Mouse (Mus musculus) forebrain, embryonic 11.5 days (tissue): Measurements from ENCODE around the gene Coro2a. TPM values are rescaled to one million over a fixed set of nuclear protein-coding genes. Genes with fewer than 3 reads are reported as not detected.

Experiments
- ATAC-seq: fragments of 200-750 bp; cut with Nextera tagmentation; replicated peaks from 2 replicates; pipeline ENCODE4 v1.8.0; 2017; ENCODE audit warnings: moderate TSS enrichment; ENCODE audit not compliant: low FRiP score
- DNase-seq: peaks from one replicate; pipeline ENCODE4 v3.0.0-alpha.2; 2017; ENCODE audit warnings: low spot score
- H3K27ac ChIP-seq: fragments of 300-500 bp; sonication (generic); 2 replicates; pipeline ENCODE4 v1.5.1; 2014; ENCODE audit warnings: low read depth, low read length
- H3K27me3 ChIP-seq: fragments of 300-500 bp; sonication (generic); 2 replicates; pipeline ENCODE4 v1.6.1; 2014; ENCODE audit warnings: mild to moderate bottlenecking, low read length, mixed read lengths; ENCODE audit not compliant: control insufficient read depth, insufficient read depth
- H3K36me3 ChIP-seq: fragments of 300-500 bp; sonication (generic); 2 replicates; pipeline ENCODE4 v1.6.1; 2014; ENCODE audit warnings: mild to moderate bottlenecking, low read length, moderate library complexity, mixed read lengths; ENCODE audit not compliant: control insufficient read depth, insufficient read depth
- H3K4me1 ChIP-seq: fragments of 300-500 bp; sonication (generic); replicated peaks from 2 replicates; pipeline ENCODE4 v1.6.1; 2014; ENCODE audit warnings: low read length, mixed read lengths; ENCODE audit not compliant: control insufficient read depth, insufficient read depth
- H3K4me2 ChIP-seq: fragments of 300-500 bp; sonication (generic); 2 replicates; pipeline ENCODE4 v1.6.1; 2014; ENCODE audit warnings: low read depth, mild to moderate bottlenecking, low read length, moderate library complexity, mixed read lengths; ENCODE audit not compliant: severe bottlenecking
- H3K4me3 ChIP-seq: fragments of 300-500 bp; sonication (generic); 2 replicates; pipeline ENCODE4 v1.5.1; 2014; ENCODE audit warnings: low read depth, low read length
- H3K9ac ChIP-seq: fragments of 300-500 bp; sonication (generic); 2 replicates; pipeline ENCODE4 v1.6.1; 2014; ENCODE audit warnings: low read length
- H3K9me3 ChIP-seq: fragments of 300-500 bp; sonication (generic); 2 replicates; pipeline ENCODE4 v1.6.1; 2016; ENCODE audit warnings: low read length, mixed read lengths; ENCODE audit not compliant: control insufficient read depth
- WGBS: fragments of 180-500 bp; shearing (Covaris S2); extraction: QIAGEN DNeasy Blood & Tissue Kit; methylation state at CpG from one replicate; pipeline ENCODE4 v1.1.7; 2014; 5-methylcytosine and 5-hydroxymethylcytosine counted together
- polyA plus RNA-seq: library from polyadenylated mRNA; unstranded; fragments of >200 nt; fragmentation: Nextera tagmentation; extraction: Ambion mirVana; gene quantifications from 2 replicates; pipeline ENCODE4 v1.2.1, GENCODE M21; 2014

Gene Coro2a
- polyA plus RNA-seq, 1 experiment from 2014 or later, result 2.8 TPM

DNA sequence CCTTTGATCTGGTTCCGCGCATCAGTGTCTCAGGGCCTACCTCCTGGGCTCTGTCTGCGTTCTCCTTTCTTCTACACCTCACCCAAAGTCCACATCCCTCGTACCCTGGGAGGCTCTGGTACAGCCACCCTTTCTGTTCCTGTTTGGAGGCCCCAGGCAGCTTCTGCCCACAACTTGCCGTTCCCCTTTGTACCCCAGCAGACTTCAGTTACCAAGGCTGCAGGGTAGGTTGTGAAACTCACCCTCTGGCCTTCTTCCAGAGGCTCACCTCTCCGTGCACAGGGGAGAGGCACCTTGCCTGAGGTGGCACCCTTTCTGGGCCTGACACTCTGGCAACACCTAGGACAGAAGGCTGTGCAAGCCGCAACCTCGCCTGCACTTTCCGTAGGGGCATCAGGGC lies 46.2 kb downstream of the Coro2a start:
- DNase-seq, result no peak
- ATAC-seq, result no peak
- no peaks in the 10 kb centered on the region for H3K36me3 ChIP-seq
- H3K9ac ChIP-seq, result no peak overlapping the region
- H3K9me3 ChIP-seq, result no peaks in the 10 kb centered on the region
- H3K4me1 ChIP-seq, result no peaks in the 10 kb centered on the region
- no peak overlapping the region for H3K27ac ChIP-seq
- H3K4me3 ChIP-seq, result no peak overlapping the region
- WGBS, result 88% methylated on average over 9 of the region's 9 CpGs
- no peaks in the 10 kb centered on the region for H3K27me3 ChIP-seq
- no peak overlapping the region for H3K4me2 ChIP-seq

DNA sequence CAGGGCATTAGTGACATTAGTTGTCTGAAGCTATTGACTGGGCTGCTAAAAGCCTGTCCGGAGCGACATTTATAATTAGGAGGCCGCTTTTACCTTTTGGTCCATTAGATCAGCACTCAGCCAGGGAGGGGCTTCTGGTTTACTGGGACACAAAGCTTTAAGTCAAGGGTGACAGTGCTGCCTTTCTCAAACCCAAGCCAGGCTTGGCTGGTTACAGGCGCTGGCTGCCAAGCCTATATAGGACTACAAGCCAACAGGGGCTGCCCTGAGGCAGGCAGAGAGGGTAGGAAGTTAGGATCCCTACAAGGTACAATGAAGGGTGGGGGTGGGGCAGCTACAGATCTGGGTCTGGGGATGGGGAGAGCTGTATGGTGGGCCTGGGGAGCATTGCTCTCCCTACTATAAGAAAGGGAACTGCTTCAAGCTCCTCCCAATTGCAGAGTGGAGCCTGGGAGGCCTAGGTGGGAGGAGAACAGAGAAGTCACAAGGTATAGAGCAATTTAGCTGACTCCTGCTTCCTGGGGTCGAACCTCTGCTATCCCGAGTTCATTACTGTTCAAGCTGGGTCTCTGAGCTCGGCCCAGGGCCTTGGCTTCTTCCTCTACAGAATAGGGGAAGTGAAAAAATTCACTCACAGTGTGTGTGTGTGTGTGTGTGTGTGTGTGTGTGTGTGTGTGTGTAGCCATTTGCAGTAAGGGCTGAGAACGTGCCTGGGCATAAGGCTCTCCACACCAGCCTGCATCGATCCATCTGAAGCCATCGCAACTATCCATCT lies 47.5 kb downstream of the Coro2a start:
- WGBS, result 79% methylated on average over 10 of the region's 10 CpGs
- Histone ChIP-seq H3K4me2 (no peak overlapping the region), H3K4me3 (no peak overlapping the region), H3K9ac (no peak overlapping the region), H3K4me1 (no peaks in the 10 kb centered on the region), H3K27ac (no peak overlapping the region), H3K27me3 (no peaks in the 10 kb centered on the region), H3K36me3 (no peaks in the 10 kb centered on the region), H3K9me3 (no peaks in the 10 kb centered on the region)
- no peak for DNase-seq
- ATAC-seq, result no peak

DNA sequence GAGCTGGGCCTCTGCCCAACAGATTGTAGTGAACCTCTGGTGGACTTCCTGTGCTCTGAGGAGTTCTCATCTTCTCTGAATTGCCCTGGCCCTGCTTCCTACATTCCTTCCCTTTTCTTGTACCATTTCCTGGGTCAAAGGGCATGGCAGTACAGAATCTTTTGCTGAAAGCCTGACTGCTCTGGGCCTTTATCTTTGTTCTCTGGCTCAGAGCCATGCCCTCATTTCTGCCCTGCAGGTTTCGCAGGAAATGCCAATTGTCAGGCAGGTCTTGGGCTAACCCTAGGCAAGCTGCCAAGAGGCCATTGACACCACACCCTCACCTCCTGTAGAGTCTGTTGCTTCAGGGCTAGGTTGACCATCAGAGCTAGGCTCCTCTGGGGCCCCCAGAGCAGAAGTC lies 48.1 kb downstream of the Coro2a start:
- 69% methylated on average over 1 of the region's 1 CpGs for WGBS
- Histone ChIP-seq H3K4me1 (no peaks in the 10 kb centered on the region), H3K4me3 (no peak overlapping the region), H3K9me3 (no peaks in the 10 kb centered on the region), H3K9ac (no peak overlapping the region), H3K4me2 (no peak overlapping the region), H3K36me3 (no peaks in the 10 kb centered on the region), H3K27ac (no peak overlapping the region), H3K27me3 (no peaks in the 10 kb centered on the region)
- ATAC-seq (no peak), DNase-seq (no peak)

DNA sequence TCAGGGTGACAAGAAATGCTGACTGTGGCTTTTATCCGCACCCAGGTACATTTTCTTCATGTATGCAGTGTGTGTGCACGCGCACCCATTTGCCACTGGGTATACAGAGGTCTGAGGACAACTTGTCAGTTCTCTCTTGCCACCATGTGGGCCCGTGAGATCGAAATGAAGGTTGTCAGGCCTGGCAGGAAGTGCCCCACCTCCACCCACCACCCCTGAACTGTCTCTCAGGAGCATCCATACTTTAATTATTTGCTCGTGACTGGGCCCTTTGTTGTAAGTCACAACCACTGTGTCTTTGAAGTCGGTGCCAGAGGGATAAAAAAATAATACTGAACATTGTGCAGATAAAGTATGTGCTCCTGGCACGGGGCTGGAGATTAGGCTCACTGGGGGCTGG lies 51.6 kb downstream of the Coro2a start:
- Histone ChIP-seq H3K9me3 (no peaks in the 10 kb centered on the region), H3K4me1 (no peaks in the 10 kb centered on the region; the same call in 1 of the 2 replicates), H3K9ac (no peak overlapping the region), H3K27me3 (no peaks in the 10 kb centered on the region), H3K4me3 (no peak overlapping the region), H3K4me2 (no peak overlapping the region), H3K36me3 (no peaks in the 10 kb centered on the region), H3K27ac (no peak overlapping the region)
- DNase-seq, result no peak
- ATAC-seq, result no peak
- WGBS, result 63% methylated on average over 8 of the region's 8 CpGs

DNA sequence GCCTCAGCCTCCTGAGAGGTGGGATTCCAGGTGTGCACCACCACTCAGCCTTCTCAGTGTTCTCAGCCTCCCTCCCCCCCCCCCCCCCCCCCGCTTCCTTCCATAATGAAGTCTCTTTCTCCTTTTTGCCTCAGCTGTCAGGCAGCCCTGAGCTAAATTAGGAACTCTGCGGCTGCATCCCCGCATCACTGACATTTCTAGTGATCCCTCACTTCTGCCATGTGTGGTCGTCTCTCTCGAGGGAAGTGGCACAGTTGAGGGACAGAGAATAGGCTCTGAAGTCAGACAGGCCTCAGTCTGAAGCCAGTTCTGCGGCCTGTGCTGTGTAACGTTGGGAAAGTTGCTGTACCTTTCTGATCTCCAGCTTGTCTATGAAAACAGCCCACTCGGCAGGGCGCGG lies 52.0 kb downstream of the Coro2a start:
- ATAC-seq, result no peak
- WGBS, result 89% methylated on average over 9 of the region's 10 CpGs

DNA sequence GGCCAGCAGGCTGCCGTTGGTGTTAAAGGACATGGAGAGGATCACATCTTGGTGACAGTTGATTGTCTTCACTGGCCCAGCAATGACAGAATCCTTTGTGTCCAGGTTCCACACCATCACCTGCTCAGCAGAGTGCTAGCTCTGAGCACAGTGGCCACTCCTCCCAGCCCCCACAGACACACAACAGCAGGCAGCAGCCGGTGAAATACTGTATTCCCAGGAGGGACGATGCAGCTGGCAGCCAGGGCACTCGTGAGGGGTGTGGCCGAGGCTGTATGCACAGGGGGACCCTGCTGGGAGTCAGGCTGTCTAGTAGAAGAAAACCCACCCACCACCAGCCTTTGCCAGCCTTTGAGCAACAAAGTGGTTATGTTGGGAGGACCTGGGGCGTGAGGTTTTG lies 55.3 kb downstream of the Coro2a start:
- 48% methylated on average over 6 of the region's 6 CpGs for WGBS
- ATAC-seq (no peak), DNase-seq (no peak)
- no peaks in the 10 kb centered on the region for H3K36me3 ChIP-seq
- no peaks in the 10 kb centered on the region for H3K9me3 ChIP-seq
- no peak overlapping the region for H3K4me3 ChIP-seq
- no peak overlapping the region for H3K27ac ChIP-seq
- H3K4me2 ChIP-seq, result no peak overlapping the region
- no peaks in the 10 kb centered on the region for H3K27me3 ChIP-seq
- no peak overlapping the region for H3K9ac ChIP-seq
- H3K4me1 ChIP-seq, result no peaks in the 10 kb centered on the region; the same call in 1 of the 2 replicates

More for the DNA sequence above, 52.0 kb downstream of the Coro2a start:
- H3K27ac ChIP-seq, result no peak overlapping the region
- no peaks in the 10 kb centered on the region for H3K36me3 ChIP-seq
- H3K4me2 ChIP-seq, result no peak overlapping the region
- DNase-seq, result no peak
- no peaks in the 10 kb centered on the region for H3K27me3 ChIP-seq
- no peak overlapping the region for H3K4me3 ChIP-seq
- H3K4me1 ChIP-seq, result no peaks in the 10 kb centered on the region; the same call in 1 of the 2 replicates
- no peaks in the 10 kb centered on the region for H3K9me3 ChIP-seq
- H3K9ac ChIP-seq, result no peak overlapping the region

DNA sequence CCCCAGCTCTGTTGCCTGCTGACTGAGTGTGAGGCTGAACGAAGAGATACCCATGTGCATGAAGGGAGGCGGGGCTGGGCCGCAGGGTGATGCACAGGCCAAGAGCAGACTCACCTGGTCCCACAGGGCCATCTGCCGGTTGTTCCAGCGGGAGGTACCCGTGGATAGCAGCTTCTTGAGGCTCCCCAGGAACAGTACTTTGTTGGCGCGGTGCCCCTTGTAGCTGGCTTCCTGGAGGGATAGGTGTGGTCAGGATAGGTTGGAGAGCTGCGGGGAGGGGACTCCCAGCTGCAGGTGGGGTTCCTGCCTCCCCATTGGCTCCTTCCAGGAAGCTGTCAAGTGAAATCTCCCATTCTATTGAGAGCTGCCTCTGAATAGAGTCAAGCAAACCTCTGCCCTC lies 56.5 kb downstream of the Coro2a start:
- Histone ChIP-seq H3K27me3 (no peaks in the 10 kb centered on the region), H3K4me3 (no peak overlapping the region), H3K9ac (no peak overlapping the region), H3K9me3 (no peaks in the 10 kb centered on the region), H3K4me1 (no peaks in the 10 kb centered on the region; the same call in 1 of the 2 replicates), H3K27ac (no peak overlapping the region), H3K4me2 (no peak overlapping the region), H3K36me3 (no peaks in the 10 kb centered on the region)
- DNase-seq (no peak), ATAC-seq (no peak)
- WGBS, result 16% methylated on average over 9 of the region's 9 CpGs

DNA sequence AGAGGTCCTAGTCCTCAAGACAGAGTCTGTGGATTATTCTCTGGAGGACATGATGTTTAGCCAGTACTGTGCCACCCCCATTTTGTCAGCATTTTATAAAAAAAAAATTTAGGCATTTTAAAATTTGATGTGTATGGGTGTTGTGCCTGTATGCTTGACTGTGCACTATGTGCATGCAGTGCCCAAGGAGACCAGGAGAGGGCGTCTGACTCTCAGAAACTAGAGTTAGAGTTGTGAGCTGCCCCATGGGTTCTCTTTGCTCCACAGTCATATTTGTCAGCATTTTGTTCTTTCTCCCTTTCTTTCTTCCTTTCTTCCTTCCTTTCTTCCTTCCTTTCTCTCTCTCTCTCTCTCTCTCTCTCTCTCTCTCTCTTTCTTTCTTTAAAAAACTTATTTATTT lies 57.7 kb downstream of the Coro2a start:
- Histone ChIP-seq H3K27ac (no peak overlapping the region), H3K4me3 (no peak overlapping the region), H3K4me2 (no peak overlapping the region), H3K9me3 (no peaks in the 10 kb centered on the region), H3K36me3 (no peaks in the 10 kb centered on the region), H3K27me3 (no peaks in the 10 kb centered on the region), H3K4me1 (no peaks in the 10 kb centered on the region; the same call in 1 of the 2 replicates), H3K9ac (no peak overlapping the region)
- no peak for DNase-seq
- 45% methylated on average over 1 of the region's 1 CpGs for WGBS
- no peak for ATAC-seq
